Mouse (Mus musculus) thymus, postnatal 25 days (tissue): ENCODE results near the gene Stk32b.

ENCODE experiments used
- DNase-seq: peaks from one replicate; pipeline ENCODE4 v3.0.0; 2022

Gene Stk32b

DNA sequence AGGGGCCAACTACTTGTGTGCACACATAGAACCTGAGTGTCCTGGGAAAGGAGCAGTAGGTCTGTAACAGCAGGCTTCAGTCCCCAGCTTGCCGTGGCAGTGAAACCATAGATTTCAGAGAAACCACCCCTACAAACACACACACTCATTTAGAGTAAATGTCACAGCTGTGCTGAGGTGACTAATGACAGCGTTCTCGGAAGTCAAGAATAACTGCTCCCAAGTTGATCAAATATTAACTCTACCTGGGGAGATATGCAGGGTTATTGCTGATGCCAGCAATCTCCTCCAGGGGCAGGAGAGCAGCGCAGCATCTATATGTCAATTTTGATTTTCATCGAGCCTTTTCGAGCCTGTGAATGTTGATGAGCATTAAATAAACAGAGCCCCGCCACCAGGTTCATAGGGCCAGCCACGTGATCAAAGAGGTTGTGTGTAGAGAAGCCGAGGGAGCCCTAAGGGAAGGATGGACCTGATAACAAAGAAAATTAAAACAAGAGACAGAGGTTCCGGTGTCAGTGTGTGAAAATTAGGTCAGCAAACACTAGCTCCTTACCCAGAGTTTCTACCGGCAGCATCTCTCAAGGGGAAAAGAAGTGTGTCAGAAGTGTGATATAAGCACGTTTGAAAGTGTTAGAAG lies 210.0 kb downstream of the Stk32b start:
- no peak for DNase-seq

- no peak for DNase-seq
Observed at GRCm38 (mm10) chr5:37494984-37495476, 221.9 kb downstream of the Stk32b start.

- DNase-seq, result no peak
Observed at GRCm38 (mm10) chr5:37472025-37472608, 244.9 kb downstream of the Stk32b start.

DNA sequence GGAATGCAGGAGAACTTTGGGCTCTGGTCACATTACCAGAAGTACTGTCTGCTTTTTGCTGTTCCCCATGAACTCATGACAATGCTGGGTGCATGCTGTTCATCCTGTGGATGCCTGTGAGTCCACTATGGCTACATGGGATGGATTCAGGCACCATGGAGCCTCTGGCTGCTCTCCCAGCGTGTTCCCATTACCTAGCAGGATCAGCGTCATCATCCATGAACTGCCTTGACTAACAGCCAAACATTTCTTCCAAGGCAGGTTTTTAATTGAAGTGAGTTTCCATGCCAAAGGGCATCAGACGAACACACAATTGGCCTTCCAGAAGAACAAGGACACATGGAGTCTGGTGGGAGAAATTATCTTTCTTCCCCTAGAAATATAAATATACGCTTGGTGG lies 245.4 kb downstream of the Stk32b start:
- DNase-seq, result no peak

DNA sequence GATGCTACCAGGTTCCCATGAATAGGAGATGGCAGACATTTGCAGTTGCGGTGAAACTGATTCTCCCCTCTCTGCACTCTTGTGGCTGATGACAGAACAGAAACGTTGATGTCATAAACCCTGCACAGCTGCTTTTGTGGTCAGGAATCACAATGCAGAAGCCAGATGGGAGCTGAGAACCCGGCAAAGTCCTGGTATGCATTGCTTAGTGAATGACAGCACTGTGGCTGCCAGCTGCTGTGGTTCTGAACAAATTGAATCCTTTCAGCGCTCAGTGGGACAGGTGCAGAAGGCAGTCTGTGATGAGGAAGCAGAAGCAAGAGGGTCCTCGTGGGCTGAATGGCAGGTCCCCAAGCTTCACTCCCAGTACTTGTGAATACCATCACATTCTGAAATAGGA lies 247.9 kb downstream of the Stk32b start:
- no peak for DNase-seq

DNA sequence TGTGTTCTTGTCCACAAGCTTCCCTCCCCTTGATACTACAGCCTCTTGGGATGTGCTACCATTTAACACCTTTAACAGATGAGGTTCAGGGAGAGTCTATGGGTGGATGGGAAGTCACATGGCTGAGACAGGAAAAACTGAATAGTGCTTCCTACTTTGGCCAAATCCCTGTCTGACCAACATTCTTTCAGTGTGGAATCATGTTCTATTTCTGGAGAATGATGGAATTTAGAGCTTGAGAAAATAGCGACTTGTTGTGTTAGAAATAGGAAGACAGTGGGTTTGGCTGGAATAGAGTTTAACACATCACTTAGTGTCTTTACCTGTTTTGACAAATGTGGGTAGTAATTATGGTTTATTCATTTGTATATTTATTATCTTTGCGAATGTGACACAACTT lies 249.3 kb downstream of the Stk32b start:
- no peak for DNase-seq

DNA sequence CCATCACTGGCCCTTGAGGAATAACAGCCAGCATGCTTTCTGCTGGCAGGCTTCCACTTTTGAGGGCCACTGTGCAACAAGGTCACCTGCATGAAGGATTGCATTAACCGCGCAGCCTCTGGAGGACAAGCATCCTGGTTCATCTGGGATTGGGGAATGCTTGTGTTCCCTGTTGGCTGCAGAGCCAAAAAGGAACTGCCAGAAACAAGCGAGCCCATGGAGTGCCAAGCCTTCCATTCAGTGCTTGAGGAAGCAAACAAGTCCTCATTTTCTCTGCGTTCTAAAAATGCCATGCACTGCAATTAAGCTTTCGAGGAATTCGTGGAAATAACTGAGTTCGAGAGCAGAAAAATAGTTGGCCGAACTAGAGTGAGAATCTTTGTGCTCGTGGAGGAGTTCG lies 251.5 kb downstream of the Stk32b start:
- no peak for DNase-seq

- no peak for DNase-seq
Observed at GRCm38 (mm10) chr5:37458236-37458635, 258.7 kb downstream of the Stk32b start.

GRCm38 (mm10) chr5:37457831-37458230 lies 259.1 kb downstream of the Stk32b start:
- DNase-seq, result no peak

DNA sequence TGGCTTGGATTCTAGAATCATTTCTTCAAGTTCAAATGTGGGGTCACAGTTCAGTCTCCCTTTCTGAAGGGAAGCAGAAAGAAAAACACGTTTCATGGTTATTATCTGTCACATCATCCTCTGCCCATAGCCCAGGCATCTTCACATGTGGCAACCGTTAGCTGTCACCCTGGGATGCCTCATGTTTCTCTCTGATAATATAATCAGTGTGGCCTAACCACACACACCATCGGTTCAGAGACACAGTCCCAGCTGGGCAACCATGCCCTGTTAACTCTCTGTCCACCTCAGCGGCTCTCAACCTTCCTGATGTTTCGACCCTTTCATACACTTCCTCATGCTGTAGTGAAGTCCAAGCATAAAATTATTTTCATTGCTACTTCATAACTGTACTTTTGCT lies 259.8 kb downstream of the Stk32b start:
- DNase-seq, result no peak

GRCm38 (mm10) chr5:37456590-37456989 lies 260.4 kb downstream of the Stk32b start:
- no peak for DNase-seq

DNA sequence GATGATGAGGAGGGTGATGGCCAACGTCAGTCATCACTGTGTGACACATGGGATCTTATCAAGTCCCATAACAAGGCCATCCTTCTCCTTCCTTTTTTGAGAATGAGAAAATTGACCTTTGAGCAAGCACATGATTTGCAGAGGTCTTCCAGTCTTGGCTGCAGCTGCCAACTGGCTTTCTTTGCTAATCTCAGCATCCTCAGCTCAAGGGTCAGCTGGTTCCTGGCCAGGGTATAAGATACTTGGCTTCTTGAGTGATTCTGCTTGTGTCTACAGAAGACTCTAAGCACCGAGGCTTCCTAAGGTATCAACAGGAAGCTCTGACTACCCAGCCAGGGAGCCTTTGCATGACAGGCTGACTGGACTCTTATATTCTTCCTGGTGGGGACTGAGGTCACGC lies 269.4 kb downstream of the Stk32b start:
- DNase-seq, result no peak

DNA sequence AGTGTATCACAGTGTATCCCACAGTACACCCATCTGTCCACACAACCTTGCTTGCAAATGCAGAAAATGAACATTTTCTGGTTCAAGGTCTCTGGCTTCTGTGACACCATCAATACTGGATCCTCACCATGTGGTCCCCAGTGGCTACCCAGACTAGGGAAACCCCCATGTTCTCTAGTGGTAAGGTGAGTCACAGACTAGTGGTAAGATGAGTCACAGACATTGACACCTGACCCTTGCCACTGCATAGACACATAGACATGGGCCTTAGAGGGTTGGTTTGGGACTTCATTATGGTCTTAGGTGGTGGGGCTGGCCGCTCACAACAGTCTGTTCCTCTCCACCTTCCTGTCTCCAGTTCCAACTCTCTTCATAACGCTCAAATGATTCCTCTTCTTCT lies 274.2 kb downstream of the Stk32b start:
- no peak for DNase-seq

GRCm38 (mm10) chr5:37435417-37435816 lies 281.6 kb downstream of the Stk32b start:
- DNase-seq, result no peak

DNA sequence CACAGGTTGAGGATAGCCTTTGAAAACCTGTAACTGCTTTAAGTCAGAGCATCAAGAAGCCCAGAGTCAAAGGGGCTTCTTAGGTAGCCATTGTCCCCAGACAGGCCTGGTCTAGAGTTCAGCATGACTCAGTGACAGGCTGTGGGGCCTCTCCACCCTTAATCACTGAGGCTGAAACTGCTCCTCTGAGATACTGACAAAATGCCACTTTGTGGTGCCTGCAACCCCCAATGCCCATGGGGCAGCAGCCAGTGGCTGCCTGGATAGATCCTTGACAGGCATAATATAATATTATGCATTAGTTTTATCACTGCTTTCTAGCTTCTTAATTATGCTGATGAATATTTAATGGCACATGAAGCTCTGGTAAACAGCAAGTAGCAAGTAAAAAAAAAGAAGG lies 289.8 kb downstream of the Stk32b start:
- no peak for DNase-seq

DNA sequence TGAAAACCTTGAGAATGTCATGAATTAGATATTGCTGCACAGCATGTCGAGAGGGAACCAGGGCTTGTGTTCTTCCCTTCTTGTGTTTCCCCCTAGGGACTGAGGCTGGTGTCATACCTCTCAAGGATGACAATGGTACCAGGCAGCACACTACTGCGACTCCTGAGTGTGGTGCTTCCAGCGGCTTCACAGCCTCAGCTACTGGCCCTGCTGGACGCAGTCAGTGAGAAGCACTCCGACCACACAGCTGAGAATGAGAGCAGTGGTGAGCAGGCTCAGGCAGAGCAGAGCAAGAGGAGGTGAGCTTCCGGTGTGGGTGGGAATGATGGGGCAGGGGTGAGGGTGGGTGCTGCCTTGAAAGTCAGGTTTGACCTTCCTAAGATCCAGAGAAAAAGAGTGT lies 297.9 kb downstream of the Stk32b start:
- DNase-seq, result no peak
